Comparison of ENCODE assay signal across 8 mouse cellular contexts in the genomic region with DNA sequence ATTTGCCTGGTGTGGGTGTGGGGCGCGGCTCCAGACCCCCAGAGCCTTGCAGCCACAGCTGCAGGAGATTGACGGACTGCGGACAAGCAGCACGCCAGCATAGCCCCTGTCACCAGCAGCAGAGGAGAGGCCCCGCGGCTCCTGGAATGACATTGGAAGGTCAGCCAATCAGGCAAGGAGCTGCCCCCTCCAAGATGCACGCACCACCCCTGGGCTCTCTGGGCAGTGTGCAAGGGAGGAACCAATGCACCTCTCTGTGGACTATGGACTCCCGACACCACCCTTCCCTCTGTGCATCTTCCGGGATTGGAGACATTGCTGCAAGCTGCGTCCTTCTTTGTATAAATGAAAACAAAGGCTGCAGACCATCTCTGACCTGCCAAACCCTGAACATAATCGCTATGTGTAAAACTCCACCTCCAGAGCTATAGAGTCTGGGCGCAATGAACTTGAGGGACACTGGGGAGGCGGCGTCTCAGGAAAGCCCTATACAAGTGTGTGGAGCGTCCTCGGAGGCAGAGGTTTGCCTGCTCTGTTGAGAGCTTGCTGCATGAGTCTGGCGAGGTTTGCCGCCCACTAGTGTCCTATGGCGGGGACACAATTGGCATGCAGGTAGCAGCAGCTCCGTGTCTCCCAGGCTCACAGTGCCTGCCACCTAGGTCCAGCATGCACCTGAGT. TPM values are rescaled to one million over a fixed set of nuclear protein-coding genes. Genes with fewer than 3 reads are reported as not detected.
DNase-seq lines count a peak whose midpoint lies in the region; ATAC-seq and TF ChIP-seq lines count a peak whose summit lies in the region.

No protein-coding gene starts in this region.

- TF ChIP-seq POLR2A in ES-Bruce4 (IDR thresholded peaks at IDR 0.05; ENCODE audit: insufficient read depth, low read length), result no peak
- TF ChIP-seq POLR2A in bone marrow, adult 2 months (IDR thresholded peaks at IDR 0.05; ENCODE audit: borderline replicate concordance, control insufficient read depth, low read depth, low read length), result no peak
- TF ChIP-seq POLR2A in embryonic fibroblast, embryonic 13.5 days (IDR thresholded peaks at IDR 0.05; ENCODE audit: low read depth, low read length), result no peak

- no peak overlapping the region for H3K27ac ChIP-seq in ES-Bruce4 (ENCODE audit: insufficient read depth, low read length)
- H3K27ac ChIP-seq in bone marrow, adult 2 months (ENCODE audit: control insufficient read depth, insufficient read depth, low read depth, low read length, poor library complexity), result no peak overlapping the region
- no peak overlapping the region for H3K27ac ChIP-seq in embryonic fibroblast, embryonic 13.5 days (ENCODE audit: insufficient read depth, low read length)
- H3K27ac ChIP-seq in liver, postnatal 0 days (ENCODE audit: low read depth), result no peak overlapping the region
- H3K27ac ChIP-seq in neural tube, embryonic 14.5 days (ENCODE audit: low read depth, low read length), result peak overlapping the region; percentile 81

- no peaks in the 10 kb centered on the region for H3K27me3 ChIP-seq in ES-Bruce4 (ENCODE audit: control insufficient read depth, insufficient read depth, low read length, poor library complexity, severe bottlenecking)
- H3K27me3 ChIP-seq in liver, postnatal 0 days (ENCODE audit: insufficient read depth, low read length), result peaks cover 33% of the 10 kb centered on the region
- H3K27me3 ChIP-seq in neural tube, embryonic 14.5 days (ENCODE audit: control insufficient read depth, insufficient read depth, low read length), result peaks cover 4% of the 10 kb centered on the region; the same call in 1 of the 2 replicates

- peaks cover 2% of the 10 kb centered on the region for H3K4me1 ChIP-seq in ES-Bruce4 (ENCODE audit: control insufficient read depth, insufficient read depth, low read length)
- H3K4me1 ChIP-seq in bone marrow, adult 2 months (ENCODE audit: control insufficient read depth, insufficient read depth, low read length), result no peaks in the 10 kb centered on the region
- H3K4me1 ChIP-seq in embryonic fibroblast, embryonic 13.5 days (ENCODE audit: control insufficient read depth, insufficient read depth, low read length), result peaks cover 2% of the 10 kb centered on the region; the same call in 1 of the 2 replicates
- H3K4me1 ChIP-seq in liver, postnatal 0 days (ENCODE audit: insufficient read depth), result no peaks in the 10 kb centered on the region
- H3K4me1 ChIP-seq in neural tube, embryonic 14.5 days (ENCODE audit: control insufficient read depth, insufficient read depth, low read length), result peaks cover 17% of the 10 kb centered on the region; the same call in 1 of the 2 replicates

- TF ChIP-seq EP300 in ES-Bruce4 (IDR thresholded peaks at IDR 0.05; ENCODE audit: insufficient read depth, low read depth, low read length), result no peak
- no peak for TF ChIP-seq EP300 in liver, postnatal 0 days (IDR thresholded peaks at IDR 0.05; ENCODE audit: low read depth)

- no peaks in the 10 kb centered on the region for H3K9me3 ChIP-seq in ES-Bruce4 (replicated peaks; ENCODE audit: control insufficient read depth, insufficient read depth, low read length, poor library complexity, severe bottlenecking)
- H3K9me3 ChIP-seq in liver, postnatal 0 days (ENCODE audit: low read length), result no peaks in the 10 kb centered on the region
- H3K9me3 ChIP-seq in neural tube, embryonic 14.5 days (ENCODE audit: control insufficient read depth, low read length), result no peaks in the 10 kb centered on the region

- H3K4me3 ChIP-seq in ES-Bruce4 (ENCODE audit: low read depth, low read length), result peak overlapping the region; percentile 19
- no peak overlapping the region for H3K4me3 ChIP-seq in bone marrow, adult 2 months (replicated peaks; ENCODE audit: control insufficient read depth, low read depth, low read length)
- peak overlapping the region; percentile 6; the same call in 1 of the 2 replicates for H3K4me3 ChIP-seq in embryonic fibroblast, embryonic 13.5 days (ENCODE audit: insufficient read depth, low read length)
- no peak overlapping the region for H3K4me3 ChIP-seq in liver, postnatal 0 days (ENCODE audit: low read depth, low read length)
- peak overlapping the region; percentile 32 for H3K4me3 ChIP-seq in neural tube, embryonic 14.5 days (ENCODE audit: low read depth, low read length)

- no peaks in the 10 kb centered on the region for H3K36me3 ChIP-seq in ES-Bruce4 (ENCODE audit: control insufficient read depth, insufficient read depth, low read length, poor library complexity, severe bottlenecking)
- no peaks in the 10 kb centered on the region for H3K36me3 ChIP-seq in liver, postnatal 0 days (replicated peaks; ENCODE audit: insufficient read depth, low read length)
- H3K36me3 ChIP-seq in neural tube, embryonic 14.5 days (ENCODE audit: control insufficient read depth, insufficient read depth, low read length), result no peaks in the 10 kb centered on the region

- peak overlapping the region; percentile 44 for H3K4me2 ChIP-seq in liver, postnatal 0 days (ENCODE audit: low read depth, low read length)
- peak overlapping the region; percentile 92 for H3K4me2 ChIP-seq in neural tube, embryonic 14.5 days (ENCODE audit: low read depth, low read length)

- ATAC-seq in liver, postnatal 0 days, result no peak
- ATAC-seq in neural tube, embryonic 14.5 days (ENCODE audit: low read depth), result peak; percentile 83

- intact Hi-C loops in heart, postnatal 14 days (cut with DNase I), result loop anchor here (5.0 kb wide), 2 partner anchors 268 to 313 kb away; no protein-coding TSS in a partner anchor

- H3K9ac ChIP-seq in ES-Bruce4 (ENCODE audit: low read depth, poor library complexity, severe bottlenecking), result no peak overlapping the region
- no peak overlapping the region for H3K9ac ChIP-seq in liver, postnatal 0 days (replicated peaks)
- peak overlapping the region; percentile 68 for H3K9ac ChIP-seq in neural tube, embryonic 14.5 days (replicated peaks; ENCODE audit: low read depth, low read length)

- DNase-seq in heart, postnatal 14 days, result peak; percentile 36 to 52
- peak; percentile 74 to 81 for DNase-seq in kidney, postnatal 4 days
- DNase-seq in liver, postnatal 0 days, result peak; percentile 50
- no peak for DNase-seq in spleen, postnatal 36 days (ENCODE audit: low spot score in 2 of 2)

- WGBS in bone marrow, adult 2 months, result 2% methylated on average over 21 of the region's 21 CpGs
- 1% methylated on average over 21 of the region's 21 CpGs for WGBS in liver, postnatal 0 days (ENCODE audit: insufficient replicate concordance)
- WGBS in neural tube, embryonic 14.5 days, result 1% methylated on average over 21 of the region's 21 CpGs

- TF ChIP-seq CTCF in ES-Bruce4 (IDR thresholded peaks at IDR 0.05; ENCODE audit: low read depth, low read length), result peak; percentile 61
- TF ChIP-seq CTCF in bone marrow, adult 2 months (IDR thresholded peaks at IDR 0.05; ENCODE audit: control insufficient read depth, insufficient read depth, low read length), result peak; percentile 52
- peak; percentile 84 for TF ChIP-seq CTCF in embryonic fibroblast, embryonic 13.5 days (IDR thresholded peaks at IDR 0.05; ENCODE audit: borderline replicate concordance, insufficient read depth, low read length)
- TF ChIP-seq CTCF in liver, postnatal 0 days (IDR thresholded peaks at IDR 0.05; ENCODE audit: low read depth), result peak; percentile 64

RNA-seq across cellular contexts. Expression of gene Dscam, which starts 5.0 kb away (rescaled TPM):
- 0.13 TPM in 1 of 2 replicates, not detected in the other for polyA plus RNA-seq in ES-Bruce4 (2011; ENCODE audit: insufficient read depth, insufficient read length, low read depth, missing spikeins)
- not detected in 2 replicates for polyA plus RNA-seq in bone marrow, adult 2 months (2011; ENCODE audit: insufficient read depth, insufficient read length, low replicate concordance, missing spikeins)
- polyA plus RNA-seq in embryonic fibroblast, embryonic 13.5 days (2011; ENCODE audit: insufficient read length, low read depth, missing spikeins), result 0.07 and 0.19 TPM in 2 replicates
- under 1 TPM in 1 of 2 experiments, not detected in 1; 0.05 TPM for total RNA-seq in heart, postnatal 14 days (2021)
- not detected in 2 replicates for polyA plus RNA-seq in liver, postnatal 0 days (2015; fragmentation: Nextera tagmentation; extraction: Ambion mirVana)
- polyA plus RNA-seq in neural tube, embryonic 14.5 days (2014; fragmentation: Nextera tagmentation; extraction: Ambion mirVana), result 17.1 and 19.9 TPM in 2 replicates

Comparison
In these comparisons a context has a peak if more than half of its experiments do, and no peak if none do; other contexts are left out.
1. H3K4me3 ChIP-seq: peak in ES-Bruce4 (single experiment), embryonic fibroblast, embryonic 13.5 days (single experiment) and neural tube, embryonic 14.5 days (single experiment); none in bone marrow, adult 2 months (single experiment) and liver, postnatal 0 days (single experiment).
2. DNase-seq: peak in heart, postnatal 14 days (2 of 2), kidney, postnatal 4 days (2 of 2) and liver, postnatal 0 days (single experiment); none in spleen, postnatal 36 days (0 of 2).
3. RNA of gene Dscam, which starts 5.0 kb away (polyA plus RNA-seq): 17.1 to 19.9 TPM in neural tube, embryonic 14.5 days; 0.07 to 0.19 TPM in embryonic fibroblast, embryonic 13.5 days, 0.13 TPM in ES-Bruce4, not detected in bone marrow, adult 2 months and not detected in liver, postnatal 0 days; every median in the first group is over 10 times any median in the second.
4. Peak in every context shown above with its lines, with median percentiles within 50 percentile points of each other: CTCF ChIP-seq.